Mouse (Mus musculus) embryo, embryonic 11 days (tissue): ENCODE data around the gene Ankrd44.

Experiments
- DNase-seq: peaks from one replicate; pipeline ENCODE4 v3.0.0-alpha.2; 2015

The Ankrd44 gene

DNA sequence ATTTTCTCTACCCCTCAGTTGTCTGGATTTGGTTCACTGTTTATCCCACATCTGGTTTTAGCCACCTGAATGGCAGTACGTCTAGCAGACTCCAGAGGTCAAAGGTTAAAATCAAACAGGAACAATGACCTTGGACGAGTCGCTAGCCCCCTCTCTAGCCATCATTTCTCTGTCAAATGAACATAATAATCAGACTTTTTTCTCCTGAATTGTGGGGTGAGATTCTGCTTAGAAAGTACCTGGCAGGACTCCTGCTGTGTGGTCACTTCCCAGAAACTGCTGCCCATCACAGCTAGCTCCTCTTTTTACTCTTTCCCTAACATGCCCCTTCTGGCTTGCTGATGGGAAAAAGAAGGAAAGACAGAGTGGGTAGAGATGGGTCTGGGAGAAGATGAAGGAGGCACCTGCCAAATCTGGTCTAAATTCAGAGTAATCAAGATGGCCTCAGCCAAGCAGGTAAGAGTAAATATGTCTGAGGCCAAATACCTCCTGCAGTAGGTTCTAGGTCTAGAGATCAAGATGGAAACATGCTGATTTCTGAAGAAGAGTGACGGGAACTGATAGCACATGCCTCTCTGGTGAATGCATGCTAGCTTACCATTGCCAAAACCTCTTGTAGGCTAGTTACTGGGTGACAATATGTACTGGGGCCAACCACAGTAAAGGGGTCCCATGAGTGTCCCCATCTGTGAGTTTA lies 117.6 kb downstream of the Ankrd44 start:
- DNase-seq, result no peak

DNA sequence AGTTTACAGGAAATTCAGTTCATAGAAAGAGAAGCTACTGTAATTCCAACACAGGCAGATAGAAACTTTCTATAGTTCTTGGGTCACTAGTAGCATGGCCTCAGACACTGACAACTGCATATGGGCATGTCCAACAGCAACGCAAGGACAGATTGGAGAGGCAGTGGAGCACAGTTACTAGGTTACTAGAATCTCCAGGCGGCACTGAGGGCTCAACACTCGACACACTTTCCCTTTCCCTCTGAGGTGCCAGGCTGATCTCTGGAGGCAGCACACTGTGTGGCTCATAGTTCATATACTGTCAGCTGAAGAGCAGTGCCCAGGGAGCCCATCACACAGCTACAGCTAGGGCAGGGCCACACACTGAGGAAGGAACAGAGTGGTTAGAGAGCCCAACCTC lies 118.4 kb downstream of the Ankrd44 start:
- no peak for DNase-seq

DNA sequence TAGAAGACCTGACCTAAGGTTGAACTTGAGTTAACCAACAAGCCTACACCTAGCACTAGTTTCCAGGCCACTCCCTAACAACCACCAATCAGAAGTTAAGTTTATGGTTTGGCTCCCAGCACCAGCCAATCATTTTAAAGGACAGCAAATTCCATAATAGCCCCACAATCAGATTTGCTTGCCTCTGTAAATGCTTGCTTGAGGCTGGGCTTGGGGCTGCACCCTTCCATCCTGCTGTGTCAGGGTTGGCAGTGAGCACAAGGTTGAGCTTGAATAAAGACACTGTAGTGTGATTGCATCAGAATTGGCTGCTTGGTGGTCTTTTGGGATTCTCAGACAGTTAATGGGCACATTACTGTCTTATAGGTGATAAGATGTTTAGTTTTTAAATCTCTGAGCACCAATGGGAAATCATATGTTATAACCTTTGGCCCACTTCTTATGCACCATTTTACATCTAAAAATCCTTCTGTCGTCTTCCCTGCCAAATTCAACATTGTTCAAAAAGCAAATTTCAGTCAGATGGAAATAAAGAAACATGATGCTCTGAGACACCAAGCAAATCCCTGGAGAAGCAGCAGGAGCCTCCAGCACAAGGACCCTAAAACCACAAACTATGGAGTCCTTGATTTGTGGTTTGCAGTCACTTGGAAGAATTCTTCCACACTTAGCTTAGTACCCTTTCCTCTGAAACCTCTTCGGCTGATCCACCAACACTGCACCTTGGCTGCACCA lies 119.9 kb downstream of the Ankrd44 start:
- no peak for DNase-seq

DNA sequence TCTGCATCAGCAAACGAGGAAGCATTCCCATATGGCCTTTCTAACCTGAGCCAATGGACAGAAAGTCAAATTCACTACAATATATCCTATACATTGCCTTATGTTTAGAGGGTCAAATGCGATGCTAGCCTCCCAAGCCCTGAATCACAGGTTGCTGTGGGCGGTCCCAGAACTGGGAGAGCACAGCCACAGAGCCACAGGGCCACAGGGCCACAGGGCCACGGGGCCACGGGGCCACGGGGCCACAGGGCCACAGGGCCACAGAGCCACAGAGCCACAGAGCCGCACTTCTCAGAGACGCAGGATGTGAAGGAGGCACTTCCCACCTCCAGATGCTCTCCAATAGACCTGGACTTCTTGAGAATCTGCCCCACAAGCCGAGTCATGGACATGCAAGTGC lies 121.8 kb downstream of the Ankrd44 start:
- no peak for DNase-seq

DNA sequence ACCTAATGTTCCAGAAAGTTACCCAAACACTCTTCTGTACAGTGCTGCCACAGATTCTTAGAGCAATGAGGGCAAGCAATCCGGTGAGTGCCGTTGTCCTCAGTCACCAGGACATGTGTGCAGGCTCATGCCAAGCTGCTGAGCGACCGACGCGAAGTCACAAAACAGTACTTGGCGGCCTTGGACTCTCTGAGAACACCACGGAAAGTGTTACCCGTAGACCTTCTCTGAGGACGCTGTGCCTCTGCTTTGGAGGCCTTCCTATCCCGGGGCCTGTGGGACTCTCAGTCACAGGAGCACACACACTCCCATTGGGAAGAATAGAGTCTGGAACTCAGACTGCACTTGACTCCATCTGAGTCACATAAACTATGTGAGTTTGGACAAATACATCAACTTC lies 123.5 kb downstream of the Ankrd44 start:
- DNase-seq, result no peak

DNA sequence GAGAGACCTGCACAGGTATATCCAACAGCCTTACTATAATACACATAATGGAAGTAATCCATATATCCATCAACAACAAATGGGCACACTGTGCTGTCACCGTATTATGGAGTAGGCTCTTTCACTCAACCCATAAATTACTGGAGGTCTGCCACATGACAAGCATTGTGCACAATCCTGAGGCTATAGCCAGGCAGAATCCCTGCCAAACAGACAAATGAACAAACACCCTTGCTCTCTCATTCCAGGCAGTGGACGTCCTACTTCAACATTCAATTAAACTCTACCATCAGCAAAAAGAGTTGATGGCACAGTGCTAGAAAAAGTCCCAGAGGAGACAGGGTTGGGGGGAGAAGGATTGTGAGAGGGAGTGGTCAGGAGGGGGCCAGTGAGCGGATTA lies 124.9 kb downstream of the Ankrd44 start:
- DNase-seq, result no peak

DNA sequence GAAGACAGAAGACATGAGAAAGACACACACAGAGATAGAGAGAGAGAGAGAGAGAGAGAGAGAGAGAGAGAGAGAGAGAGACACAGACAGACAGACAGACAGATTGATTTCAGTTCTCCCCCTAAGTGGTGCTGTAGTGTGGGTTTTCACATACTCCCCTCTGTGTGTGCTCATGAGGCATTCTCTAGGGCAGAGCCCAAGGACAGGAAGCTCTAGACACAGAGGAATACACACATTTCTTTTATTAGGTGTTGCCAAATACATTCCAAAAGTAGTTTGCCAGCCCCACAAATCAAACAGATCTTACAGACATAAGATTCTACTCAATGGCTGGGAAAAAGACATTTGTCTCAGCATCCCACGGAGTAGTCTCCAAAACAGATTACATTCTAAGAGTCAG lies 126.8 kb downstream of the Ankrd44 start:
- DNase-seq, result no peak

DNA sequence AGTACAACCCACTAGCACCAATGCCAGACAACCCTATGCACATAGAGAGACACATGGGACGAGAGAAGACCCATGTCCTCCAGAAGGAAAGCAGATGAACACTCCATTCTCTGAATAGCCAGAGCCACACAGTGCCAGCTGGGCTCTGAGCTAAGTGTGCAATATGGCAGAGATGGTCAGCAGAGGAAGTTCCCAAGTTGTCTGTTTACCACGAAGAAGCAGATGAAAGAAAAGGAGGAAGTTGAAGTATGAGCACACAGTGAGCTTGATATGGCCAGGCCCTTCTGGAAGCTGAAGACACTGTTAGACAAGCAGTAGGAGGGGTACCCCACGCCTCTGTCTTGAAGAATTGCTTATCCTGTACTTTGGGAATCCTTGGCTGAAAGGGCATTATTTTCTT lies 127.8 kb downstream of the Ankrd44 start:
- no peak for DNase-seq

DNA sequence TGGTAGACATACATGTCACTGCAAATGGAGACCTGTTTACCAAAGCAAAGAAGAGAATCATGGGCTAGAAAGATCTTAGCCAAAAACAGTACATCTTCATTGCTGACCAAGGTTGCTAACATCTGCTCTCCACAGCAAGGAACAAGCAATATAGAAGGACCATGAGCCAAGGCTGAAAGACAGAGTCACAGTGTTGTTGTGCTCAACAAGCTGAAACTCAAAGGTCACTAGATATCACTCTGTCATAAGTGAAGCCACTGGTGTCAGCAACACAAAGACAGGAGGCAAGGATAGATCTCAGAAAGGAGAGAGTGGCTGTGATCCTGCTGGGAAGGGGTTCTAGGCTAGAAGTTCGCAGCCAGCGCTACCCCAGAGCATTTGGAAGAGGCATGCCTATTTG lies 131.5 kb downstream of the Ankrd44 start:
- DNase-seq, result no peak

DNA sequence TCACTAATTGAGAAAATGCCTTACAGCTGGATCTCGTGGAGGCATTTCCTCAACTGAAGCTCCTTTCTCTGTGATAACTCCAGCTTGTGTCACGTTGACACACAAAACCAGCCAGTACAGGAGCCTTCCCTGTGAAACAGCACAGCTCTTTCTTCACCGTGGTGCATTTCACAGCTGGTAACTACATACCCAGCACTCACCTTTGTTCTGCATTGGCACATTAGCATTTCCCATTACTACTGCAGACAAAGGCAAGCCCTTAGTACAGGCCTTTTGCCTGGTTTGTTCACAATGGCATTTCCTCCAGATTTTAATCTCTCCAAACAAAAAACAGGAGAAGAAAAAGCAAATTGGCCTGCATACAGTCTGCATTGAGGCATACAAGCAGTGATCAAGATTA lies 134.8 kb downstream of the Ankrd44 start:
- DNase-seq, result no peak

DNA sequence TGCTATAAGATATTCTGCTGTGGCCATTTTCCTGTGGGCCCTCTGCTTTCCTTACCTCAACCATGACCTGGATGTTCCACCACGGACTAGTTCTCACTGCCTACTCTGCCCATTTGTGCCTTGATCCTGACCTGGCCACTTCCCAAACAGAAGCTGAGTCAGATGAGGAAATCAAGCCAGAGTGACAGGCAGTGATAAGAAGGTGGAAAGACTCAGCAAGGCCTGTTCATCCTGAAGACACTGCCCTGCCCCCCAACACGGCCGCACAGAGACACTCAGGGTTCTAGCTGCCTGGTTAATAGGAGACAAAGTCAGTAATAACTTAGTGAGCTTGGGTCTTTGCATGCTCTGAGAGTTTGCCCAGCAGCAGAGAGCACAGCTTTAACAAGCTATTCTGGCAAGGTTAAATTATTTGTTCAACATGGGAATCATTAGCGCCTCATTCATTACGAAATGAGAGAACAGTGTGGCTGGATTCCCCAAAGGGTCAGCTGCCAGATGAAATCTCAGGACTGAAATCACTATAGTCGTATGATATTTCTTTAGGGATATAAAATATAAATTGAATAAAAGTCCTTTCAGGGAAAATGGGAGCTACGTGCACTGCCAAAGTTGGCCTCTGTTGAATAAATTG lies 136.7 kb downstream of the Ankrd44 start:
- no peak for DNase-seq

DNA sequence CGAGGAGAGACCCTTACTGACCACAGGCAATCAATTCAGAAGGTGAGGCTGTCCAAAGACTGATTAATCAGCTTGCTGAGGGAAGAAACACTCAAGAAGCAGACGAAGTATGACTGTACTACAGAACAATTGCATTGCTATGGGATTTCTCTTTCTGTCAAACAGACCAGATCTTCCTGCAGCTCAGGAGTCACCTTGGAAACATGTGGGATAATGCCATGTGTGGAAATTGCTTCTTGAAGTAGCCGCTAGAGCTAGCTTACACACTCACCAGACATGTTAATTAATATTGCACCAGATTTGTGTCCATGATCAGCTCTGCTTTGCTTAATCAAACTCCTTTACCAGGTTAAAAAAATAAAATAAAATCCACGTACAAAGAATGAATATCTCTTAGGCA lies 137.8 kb downstream of the Ankrd44 start:
- no peak for DNase-seq

DNA sequence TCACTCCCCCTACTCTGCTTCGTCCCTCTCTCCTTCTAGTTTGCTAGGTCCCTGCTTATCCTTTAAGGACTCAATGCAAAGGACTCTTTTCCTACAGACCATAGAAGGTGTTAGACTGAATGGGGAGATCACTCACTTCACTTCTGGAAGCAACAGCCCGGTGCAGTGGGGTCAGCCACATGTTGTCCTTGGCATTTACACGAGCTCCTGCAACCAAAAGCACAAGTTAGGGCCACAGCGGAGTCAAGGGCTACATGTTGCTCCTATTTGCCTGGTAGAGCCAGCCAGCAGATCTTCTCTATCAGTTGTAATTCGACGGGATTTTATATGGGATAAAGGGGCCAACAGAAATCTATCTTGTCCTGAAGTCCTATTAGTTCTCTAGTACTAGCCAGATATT lies 148.0 kb downstream of the Ankrd44 start:
- no peak for DNase-seq

DNA sequence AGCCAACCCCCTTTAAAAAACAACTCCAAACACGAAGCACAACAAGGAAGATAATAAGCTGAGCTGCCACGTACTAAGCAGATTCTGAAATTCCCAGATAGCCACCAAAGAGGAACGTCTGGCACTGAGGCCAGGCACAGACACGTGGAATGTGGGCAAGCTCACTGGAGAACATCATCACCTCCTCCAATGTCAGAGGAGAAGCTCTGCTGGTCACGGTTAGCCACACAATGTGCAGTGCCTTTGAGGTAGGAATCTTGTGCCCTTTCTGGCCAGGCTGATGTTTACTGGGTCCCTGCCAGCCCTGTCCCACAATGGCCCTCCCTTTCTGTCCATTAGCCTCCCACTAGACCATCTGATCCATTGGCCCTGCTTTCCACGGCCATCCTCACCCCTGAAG lies 149.1 kb downstream of the Ankrd44 start:
- DNase-seq, result no peak

DNA sequence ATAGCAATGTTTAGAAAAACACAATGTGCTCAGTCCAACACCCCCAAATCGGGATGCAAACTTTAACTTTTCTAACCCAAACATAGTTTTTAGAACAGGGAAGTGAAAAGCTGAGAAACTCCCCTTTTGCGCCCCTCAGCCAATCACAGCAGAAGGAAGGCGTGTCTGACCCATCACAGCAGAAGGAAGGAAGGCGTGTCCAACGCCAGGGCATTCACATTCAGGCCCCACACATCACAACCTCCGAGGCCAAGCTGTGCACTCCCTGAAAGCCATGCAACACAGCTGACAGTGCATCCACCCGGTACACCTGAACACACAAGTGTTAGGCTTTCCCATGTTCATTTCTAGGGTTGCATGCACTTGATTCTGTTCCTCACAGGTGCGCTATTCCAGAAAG lies 150.1 kb downstream of the Ankrd44 start:
- no peak for DNase-seq

DNA sequence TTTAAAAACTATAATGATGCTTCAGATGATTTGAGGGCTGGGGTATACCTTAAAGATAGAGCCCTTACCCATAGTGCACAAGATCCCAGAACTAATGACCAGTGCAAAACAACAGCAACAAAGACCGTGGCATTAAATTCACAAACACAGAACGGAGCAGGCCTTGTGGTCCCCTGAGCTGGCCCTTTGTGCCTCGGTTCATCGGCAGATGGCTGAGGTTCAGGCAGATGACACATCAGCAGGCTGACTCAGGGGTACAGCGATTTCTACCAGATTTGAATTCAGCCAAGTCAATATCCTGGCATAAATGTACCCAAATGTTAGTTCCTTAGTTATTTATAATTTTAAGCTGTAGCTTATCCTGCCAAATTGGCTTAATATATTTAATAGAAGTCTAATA lies 153.3 kb downstream of the Ankrd44 start:
- no peak for DNase-seq

DNA sequence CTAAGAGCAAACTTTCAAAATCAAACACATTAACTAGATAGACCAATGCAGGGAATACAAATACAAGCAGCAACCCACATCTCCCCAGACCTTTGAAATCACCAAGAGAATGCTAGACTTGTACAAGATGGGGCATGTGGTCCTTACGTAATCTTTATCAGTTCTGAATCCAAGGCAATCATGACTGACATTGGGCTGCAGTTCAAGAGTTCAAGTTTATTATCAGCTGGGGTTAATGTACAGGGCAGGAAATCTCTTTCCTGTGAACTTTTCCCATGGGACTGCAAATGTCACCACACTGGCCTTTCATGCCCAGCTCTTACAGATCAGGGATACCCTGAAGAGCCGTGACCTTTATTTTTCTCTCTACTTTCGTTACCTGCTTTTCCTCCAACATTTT lies 154.7 kb downstream of the Ankrd44 start:
- no peak for DNase-seq

DNA sequence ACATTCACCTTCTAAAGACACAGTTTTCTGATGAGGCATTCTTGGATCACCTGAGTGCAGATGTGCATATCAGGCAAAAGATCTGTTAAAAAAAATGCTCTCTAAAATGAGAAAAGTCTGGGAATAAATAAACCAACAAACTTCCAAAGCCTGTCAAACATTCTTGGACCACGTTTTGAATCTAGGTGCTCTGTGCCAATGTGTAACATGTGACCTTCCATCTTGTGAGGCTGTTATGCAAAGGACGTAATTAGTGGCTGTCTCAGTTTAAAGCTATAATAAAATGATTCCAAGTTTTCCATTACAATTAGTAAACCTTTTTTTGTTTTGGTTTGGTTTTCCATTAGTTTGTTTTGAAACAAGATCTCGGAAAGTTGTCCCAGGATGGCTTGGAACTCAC lies 159.0 kb downstream of the Ankrd44 start:
- DNase-seq, result no peak

DNA sequence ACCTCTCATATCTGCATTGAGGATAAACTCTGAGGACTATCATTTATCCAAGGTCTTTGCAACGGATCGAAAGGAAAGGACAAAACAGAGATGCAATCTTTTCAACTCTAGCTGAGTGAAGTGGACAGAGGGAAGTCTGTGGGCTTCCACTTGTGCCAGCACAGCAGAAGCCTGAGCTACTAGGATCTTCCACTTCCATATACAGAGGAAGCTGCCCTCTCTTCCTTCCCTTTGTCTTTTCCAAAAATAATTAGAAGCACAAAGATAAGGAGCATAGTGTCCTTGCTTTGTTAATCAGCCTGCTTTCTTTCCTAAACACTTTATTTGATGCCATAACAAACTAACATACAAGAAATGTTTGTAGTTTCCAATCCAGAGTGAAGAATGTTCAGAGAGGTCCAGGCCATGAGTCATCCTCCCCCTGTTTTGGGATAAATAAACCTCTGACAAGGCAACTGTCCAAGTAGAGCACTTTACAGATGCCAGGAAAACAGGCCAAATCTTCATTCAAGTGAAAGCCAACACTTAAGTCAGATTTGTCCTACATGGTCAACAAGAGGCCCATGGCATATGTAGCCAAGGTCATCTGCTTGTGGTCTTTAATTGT lies 160.5 kb downstream of the Ankrd44 start:
- DNase-seq, result no peak

DNA sequence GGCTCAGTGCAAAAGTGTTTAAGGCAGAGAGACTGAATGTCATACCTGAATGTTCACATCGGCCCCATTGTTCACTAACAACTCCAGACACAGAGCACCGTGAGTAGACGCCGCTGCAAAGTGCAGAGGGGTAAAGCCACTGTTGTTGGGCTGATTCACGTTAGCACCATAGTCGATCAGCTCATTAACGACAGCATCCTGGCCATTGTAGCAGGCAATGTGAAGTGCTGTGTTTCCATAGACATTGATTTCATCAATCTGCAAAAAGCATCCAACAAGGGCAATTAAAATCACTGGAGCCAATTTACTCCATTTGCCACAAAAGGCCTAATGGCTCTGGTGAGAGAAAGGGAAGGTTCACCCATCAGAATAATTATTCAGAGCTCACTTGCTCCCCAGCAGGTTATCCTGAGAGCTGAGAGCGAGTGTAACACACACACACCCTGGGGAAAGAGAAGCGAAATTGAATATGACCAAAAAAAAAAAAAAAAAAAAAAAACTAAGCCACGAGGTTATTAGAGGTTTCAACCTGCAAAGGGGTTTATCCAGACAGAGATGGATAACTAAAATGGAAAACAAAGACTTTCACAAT lies 163.9 kb downstream of the Ankrd44 start:
- DNase-seq, result no peak

DNA sequence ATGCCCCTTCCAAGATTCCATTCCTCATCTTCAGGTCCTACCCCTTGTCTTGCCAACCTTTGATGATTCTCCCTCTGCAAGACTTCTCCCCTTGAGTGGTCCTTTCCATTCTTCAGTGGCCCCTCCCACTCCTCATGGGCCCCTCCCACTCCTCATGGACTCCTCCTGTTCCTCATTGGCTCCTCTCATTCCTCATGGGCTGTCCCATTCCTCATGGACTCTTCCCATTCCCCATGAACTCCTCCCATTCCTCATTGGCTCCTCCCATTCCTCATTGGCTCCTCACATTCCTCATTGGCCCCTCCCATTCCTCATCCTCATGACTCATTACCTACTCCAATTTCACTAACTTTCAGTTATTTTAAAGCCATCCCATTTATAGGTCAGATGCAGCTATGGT lies 166.3 kb downstream of the Ankrd44 start:
- no peak for DNase-seq

DNA sequence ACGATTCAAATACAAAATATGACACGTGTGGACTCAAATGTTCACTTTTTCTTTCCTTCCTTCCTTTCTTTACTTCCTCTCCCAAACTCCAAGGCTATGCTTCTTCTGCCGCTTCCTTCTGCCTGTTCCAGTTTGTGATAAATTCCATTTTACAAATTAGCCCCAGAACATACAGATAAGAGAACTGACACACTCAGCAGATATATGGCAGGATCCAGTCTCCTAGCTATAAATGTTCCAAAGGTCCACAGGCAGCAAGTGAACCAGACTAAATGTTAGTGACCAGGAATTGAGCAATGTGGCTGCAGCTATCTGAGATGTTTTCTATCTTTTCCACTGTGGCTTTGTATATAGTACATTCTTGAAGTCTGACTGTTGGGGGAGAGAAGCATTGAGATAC lies 168.9 kb downstream of the Ankrd44 start:
- no peak for DNase-seq

DNA sequence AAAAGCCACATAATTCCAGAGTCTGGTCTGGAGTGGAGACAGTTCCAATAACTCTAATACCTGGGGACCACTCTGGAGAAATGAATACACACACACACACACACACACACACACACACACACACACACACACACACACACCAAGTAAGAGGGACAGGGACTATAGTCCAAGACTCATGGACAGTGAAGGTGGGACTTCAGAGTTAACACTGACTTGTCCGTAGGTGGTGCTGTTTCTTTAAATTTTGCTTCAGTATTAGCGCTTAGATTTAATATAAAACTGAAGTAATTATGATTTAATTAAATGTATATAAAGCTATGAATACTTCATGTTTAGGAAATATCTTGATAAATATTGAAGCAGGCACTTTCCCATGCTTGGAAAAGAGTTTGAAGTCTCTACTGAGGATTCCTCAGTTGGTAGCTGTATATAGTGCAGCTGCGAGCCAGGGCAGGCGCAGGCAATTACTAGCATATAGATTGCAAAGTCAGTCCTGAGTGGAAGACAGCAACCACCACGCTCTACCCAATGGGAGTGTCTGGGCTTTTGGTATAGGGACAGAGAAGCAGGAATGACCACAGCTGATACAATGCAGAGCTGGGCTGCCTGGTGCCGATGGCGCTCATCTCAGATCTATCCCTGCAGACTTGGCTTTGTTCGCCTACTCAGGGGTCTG lies 170.4 kb downstream of the Ankrd44 start:
- no peak for DNase-seq
